Mouse (Mus musculus) heart, embryonic 13.5 days (tissue): ENCODE measurements around the gene Cd276. TPM values are rescaled to one million over a fixed set of nuclear protein-coding genes. Genes with fewer than 3 reads are reported as not detected.
"Not testable (repeated sequence)": the region's sequence is repeated elsewhere in the genome, so short reads cannot be mapped to it uniquely, and the experiment has no call there.

Experiments
- ATAC-seq: fragments of 200-750 bp; cut with Nextera tagmentation; 2 replicates; pipeline ENCODE4 v1.8.0; 2017; ENCODE audit warnings: moderate TSS enrichment; ENCODE audit not compliant: insufficient number of reproducible peaks, low FRiP score, low TSS enrichment; ENCODE audit errors: extremely low read depth
- H3K27ac ChIP-seq: fragments of 300-500 bp; sonication (generic); replicated peaks from 2 replicates; pipeline ENCODE4 v1.5.1; 2015; ENCODE audit warnings: moderate library complexity, mild to moderate bottlenecking, inconsistent platforms
- H3K27me3 ChIP-seq: fragments of 300-500 bp; sonication (generic); replicated peaks from 2 replicates; pipeline ENCODE4 v1.6.1; 2015; ENCODE audit warnings: mild to moderate bottlenecking, inconsistent platforms
- H3K36me3 ChIP-seq: fragments of 300-500 bp; sonication (generic); 2 replicates; pipeline ENCODE4 v1.6.1; 2015; ENCODE audit warnings: mild to moderate bottlenecking, inconsistent platforms
- H3K4me1 ChIP-seq: fragments of 300-500 bp; sonication (generic); 2 replicates; pipeline ENCODE4 v1.6.1; 2015; ENCODE audit warnings: inconsistent platforms
- H3K4me2 ChIP-seq: fragments of 300-500 bp; sonication (generic); 2 replicates; pipeline ENCODE4 v1.6.1; 2015; ENCODE audit warnings: inconsistent platforms, mild to moderate bottlenecking, moderate library complexity
- H3K4me3 ChIP-seq: fragments of 300-500 bp; sonication (generic); 2 replicates; pipeline ENCODE4 v1.5.1; 2015; ENCODE audit warnings: moderate library complexity, mild to moderate bottlenecking, inconsistent platforms
- H3K9ac ChIP-seq: fragments of 300-500 bp; sonication (generic); 2 replicates; pipeline ENCODE4 v1.6.1; 2015; ENCODE audit warnings: inconsistent platforms, mild to moderate bottlenecking, moderate library complexity
- H3K9me3 ChIP-seq: fragments of 300-500 bp; sonication (generic); 2 replicates; pipeline ENCODE4 v1.6.1; 2016; ENCODE audit warnings: inconsistent platforms
- WGBS: fragments of 180-500 bp; shearing (Covaris S2); methylation state at CpG from one replicate; pipeline ENCODE4 v1.1.7; 2015; ENCODE audit warnings: mixed read lengths; 5-methylcytosine and 5-hydroxymethylcytosine counted together
- polyA plus RNA-seq: library from polyadenylated mRNA; unstranded; fragments of >200 nt; fragmentation: Nextera tagmentation; extraction: Ambion mirVana; gene quantifications from 2 replicates; pipeline ENCODE4 v1.2.1, GENCODE M21; 2015

The Cd276 gene
- 32.1 and 34.1 TPM in 2 replicates for polyA plus RNA-seq

DNA sequence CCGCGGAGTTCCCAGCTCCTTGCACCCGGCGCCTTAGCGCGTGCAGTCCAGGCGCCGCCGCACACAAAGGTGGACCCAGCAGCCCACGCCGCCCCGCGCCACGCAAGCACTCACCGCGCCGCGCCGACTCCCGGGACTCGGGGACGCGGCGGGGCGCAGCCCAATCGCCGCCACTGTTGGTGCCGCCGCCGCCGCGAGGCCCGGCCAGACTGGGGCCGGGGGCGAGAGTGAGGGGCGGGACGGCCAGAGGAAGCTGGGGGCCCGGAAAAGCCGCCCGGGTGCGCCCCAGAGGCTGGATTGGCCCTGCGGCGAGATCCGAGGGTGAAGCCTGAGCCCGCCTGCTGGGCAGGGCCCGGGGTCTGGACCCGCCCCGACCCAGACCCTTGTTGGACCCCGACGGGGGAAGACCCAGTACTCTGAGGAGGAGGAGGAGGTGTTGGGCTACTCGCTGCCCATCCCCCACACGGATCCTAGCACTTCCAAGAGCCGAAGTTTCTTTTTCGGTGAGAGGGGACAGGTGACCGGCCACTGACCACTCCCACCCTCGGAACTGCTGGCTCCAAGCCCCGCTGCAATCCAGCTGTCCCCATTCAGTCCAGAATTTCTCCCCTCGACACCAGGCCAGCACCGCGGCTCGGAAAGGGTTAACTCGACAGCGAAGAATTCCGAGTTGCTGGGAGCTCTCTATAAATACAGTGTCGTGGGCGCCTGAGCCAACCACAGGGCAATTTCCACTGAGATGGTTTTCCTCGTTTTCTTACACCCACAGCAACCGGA is at the start of gene Cd276:
Gene Cd276 (minus strand): TSS at position 530 of the 777 bp plus-strand sequence.
- Histone ChIP-seq H3K27me3 (no peaks in the 10 kb centered on the region), H3K4me1 (peaks cover 48% of the 10 kb centered on the region), H3K27ac (peak within 1 kb of the TSS; percentile 96), H3K9ac (peak within 1 kb of the TSS; percentile 97), H3K36me3 (no peaks in the 10 kb centered on the region), H3K4me3 (peak within 1 kb of the TSS; percentile 85), H3K9me3 (no peaks in the 10 kb centered on the region), H3K4me2 (peak within 1 kb of the TSS; percentile 75)
- peak; percentile 59; the same call in 1 of the 2 replicates for ATAC-seq
- WGBS, result under 1% methylated on average over 66 of the region's 68 CpGs

DNA sequence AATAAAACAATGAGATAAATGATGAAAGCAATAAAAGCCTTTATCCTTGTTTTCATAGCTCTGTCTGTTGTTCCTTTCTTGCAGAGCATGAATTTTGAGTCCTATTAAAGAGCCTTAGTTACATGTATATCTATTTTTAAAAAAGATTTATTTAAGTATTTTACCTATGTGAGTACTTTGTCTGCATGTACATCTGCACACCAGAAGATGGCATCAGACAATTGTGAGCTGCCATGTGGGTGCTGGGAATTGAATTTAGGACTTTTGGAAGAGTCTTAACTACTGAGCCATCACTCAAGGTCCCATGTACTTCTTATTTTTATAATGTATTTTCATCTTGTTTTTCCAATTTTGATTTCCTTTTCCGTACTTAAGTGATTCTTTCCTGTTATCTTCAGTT is 40.1 kb upstream of the Cd276 start:
- Histone ChIP-seq H3K4me2 (no peak overlapping the region), H3K4me3 (no peak overlapping the region), H3K36me3 (no peaks in the 10 kb centered on the region), H3K4me1 (peaks cover 30% of the 10 kb centered on the region), H3K27ac (no peak overlapping the region), H3K9me3 (no peaks in the 10 kb centered on the region), H3K9ac (no peak overlapping the region), H3K27me3 (no peaks in the 10 kb centered on the region)
- WGBS, result 95% methylated on average over 1 of the region's 1 CpGs
- no peak for ATAC-seq

GRCm38 (mm10) chr9:58588657-58589056 is 33.4 kb upstream of the Cd276 start:
- peaks cover 44% of the 10 kb centered on the region for H3K4me1 ChIP-seq
- 54% methylated on average over 4 of the region's 4 CpGs for WGBS
- no peak for ATAC-seq

DNA sequence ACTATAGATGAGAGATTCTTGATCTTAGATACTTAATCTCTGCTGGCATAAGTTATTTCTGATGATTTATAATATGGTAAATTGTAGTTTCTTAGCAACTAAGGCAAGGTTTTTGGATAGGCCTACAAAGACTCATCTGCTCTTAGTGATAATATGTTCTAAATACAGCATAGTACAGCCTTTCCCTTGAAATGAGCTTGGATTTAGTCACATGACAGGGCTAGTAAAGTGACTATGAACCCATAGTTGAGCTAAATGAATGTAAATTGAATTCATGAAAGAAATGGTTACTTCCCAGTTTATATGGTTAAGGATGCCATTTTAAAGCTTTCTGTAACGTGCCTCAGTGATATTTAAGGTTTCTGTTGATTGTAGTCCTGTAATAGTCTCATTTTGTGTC is 29.1 kb upstream of the Cd276 start:
- Histone ChIP-seq H3K27ac (no peak overlapping the region), H3K9ac (no peak overlapping the region; the same call in 1 of the 2 replicates), H3K4me1 (peaks cover 39% of the 10 kb centered on the region), H3K9me3 (no peaks in the 10 kb centered on the region), H3K4me3 (0 out of 2 replicates have a peak overlapping the region, but pooled peaks have one; percentile 8), H3K4me2 (peak overlapping the region; percentile 92), H3K27me3 (no peaks in the 10 kb centered on the region), H3K36me3 (0 out of 2 replicates have a peak, but pooled peaks cover 4% of the 10 kb centered on the region)
- 80% methylated on average over 1 of the region's 1 CpGs for WGBS
- no peak for ATAC-seq

More at GRCm38 (mm10) chr9:58588657-58589056, 33.4 kb upstream of the Cd276 start:
- Histone ChIP-seq H3K36me3 (0 out of 2 replicates have a peak, but pooled peaks cover 4% of the 10 kb centered on the region), H3K27ac (0 out of 2 replicates have a peak overlapping the region, but pooled peaks have one; percentile 15), H3K9ac (no peak overlapping the region), H3K9me3 (no peaks in the 10 kb centered on the region), H3K4me2 (no peak overlapping the region), H3K27me3 (no peaks in the 10 kb centered on the region), H3K4me3 (no peak overlapping the region)

DNA sequence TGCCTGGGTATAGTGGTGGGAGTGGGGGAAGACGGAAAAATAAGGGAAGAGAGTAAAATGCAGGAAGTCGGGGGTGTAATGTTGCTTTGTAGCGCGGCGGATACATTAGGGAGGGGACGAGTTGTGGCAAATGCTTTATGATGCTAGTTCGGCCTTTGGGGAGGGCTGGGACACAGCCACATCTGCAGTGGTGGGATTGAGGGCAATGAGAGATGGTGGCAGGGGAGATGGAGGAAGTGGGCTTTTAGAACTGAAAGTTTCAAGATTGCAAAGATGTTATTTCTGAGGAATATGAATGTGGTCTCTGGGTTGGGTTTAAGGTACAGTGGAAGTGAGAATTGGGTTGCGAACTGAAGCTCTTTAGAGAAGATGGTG is 28.0 kb upstream of the Cd276 start:
- WGBS, result under 1% methylated on average over 8 of the region's 8 CpGs
- no peaks in the 10 kb centered on the region for H3K27me3 ChIP-seq
- H3K4me1 ChIP-seq, result peaks cover 30% of the 10 kb centered on the region
- H3K9me3 ChIP-seq, result no peaks in the 10 kb centered on the region
- ATAC-seq, result no peak
- H3K4me3 ChIP-seq, result peak overlapping the region; percentile 97
- peak overlapping the region; percentile 100 for H3K9ac ChIP-seq
- 0 out of 2 replicates have a peak, but pooled peaks cover 4% of the 10 kb centered on the region for H3K36me3 ChIP-seq
- H3K4me2 ChIP-seq, result peak overlapping the region; percentile 92
- H3K27ac ChIP-seq, result peak overlapping the region; percentile 99

DNA sequence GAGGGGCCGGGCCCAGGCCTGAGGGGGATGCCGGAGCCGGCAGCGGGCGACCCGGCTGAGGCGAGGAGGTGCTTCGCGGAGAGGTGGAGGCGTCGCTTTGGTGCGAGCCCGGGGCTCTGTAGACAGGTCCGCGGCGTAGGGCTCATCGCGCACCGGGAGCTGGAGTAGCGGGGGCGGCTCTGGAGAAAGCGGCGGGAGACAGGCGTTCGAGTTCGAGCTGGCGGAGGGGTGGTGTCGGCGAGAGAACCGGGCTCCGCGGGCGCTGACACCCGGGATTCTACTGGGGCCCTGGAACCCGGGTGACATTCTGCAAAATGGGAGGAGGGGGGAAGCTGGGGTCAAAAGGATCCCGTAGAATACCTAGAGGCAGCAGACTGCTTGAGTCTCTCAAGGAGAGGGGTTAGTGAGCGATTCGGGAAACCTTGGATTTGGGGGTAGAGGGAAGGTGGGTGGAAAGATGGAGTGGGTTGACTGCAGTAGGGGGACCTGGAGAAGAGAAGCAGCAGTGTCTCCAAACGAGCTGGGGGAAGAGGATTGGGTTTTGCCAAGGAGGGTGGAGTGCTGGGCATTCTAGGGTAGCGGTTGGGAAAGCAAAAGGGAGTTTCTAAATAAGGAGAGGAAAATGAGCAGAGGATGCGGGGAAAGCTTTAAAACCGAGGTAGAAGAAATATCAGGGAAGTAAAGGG is 27.5 kb upstream of the Cd276 start:
- Histone ChIP-seq H3K4me3 (peak overlapping the region; percentile 97), H3K9ac (peak overlapping the region; percentile 100), H3K36me3 (0 out of 2 replicates have a peak, but pooled peaks cover 2% of the 10 kb centered on the region), H3K4me1 (peaks cover 30% of the 10 kb centered on the region), H3K27ac (peak overlapping the region; percentile 99), H3K4me2 (peak overlapping the region; percentile 92), H3K27me3 (no peaks in the 10 kb centered on the region), H3K9me3 (no peaks in the 10 kb centered on the region)
- under 1% methylated on average over 42 of the region's 42 CpGs for WGBS
- ATAC-seq, result peak; percentile 49

DNA sequence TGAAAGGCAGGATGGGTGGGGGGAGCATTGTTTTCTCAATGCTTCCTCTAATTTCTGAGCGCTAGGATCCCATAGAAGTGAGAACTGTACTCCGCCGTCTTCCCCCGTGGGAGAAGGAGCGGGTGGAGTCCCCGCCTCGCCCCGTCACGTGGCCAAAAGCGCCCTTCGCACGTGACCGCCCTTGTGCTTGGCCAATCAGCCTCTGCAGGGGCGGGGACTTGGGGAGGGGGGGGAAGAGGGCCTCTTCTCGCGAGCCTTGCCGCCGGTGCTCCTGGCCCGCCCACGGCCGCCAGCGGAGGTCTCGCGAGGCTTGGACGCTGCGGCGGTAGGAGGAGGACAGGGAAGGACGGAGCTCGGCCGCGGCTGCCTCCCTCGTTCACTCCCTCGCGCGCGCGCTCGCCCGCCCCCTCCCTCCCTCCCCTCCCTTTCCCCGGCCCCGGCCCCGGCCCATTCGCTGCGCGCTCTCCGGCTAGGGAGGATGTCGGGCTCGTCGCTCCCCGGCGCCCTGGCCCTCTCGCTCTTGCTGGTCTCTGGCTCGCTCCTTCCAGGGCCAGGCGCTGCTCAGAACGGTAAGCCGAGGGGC is 26.8 kb upstream of the Cd276 start, which contains the start of gene Nptn:
Gene Nptn (plus strand): TSS at position 283 of the 583 bp plus-strand sequence.
- no peaks in the 10 kb centered on the region for H3K9me3 ChIP-seq
- peak within 1 kb of the TSS; percentile 99 for H3K27ac ChIP-seq
- H3K4me1 ChIP-seq, result peaks cover 30% of the 10 kb centered on the region
- H3K4me3 ChIP-seq, result peak within 1 kb of the TSS; percentile 97
- H3K36me3 ChIP-seq, result no peaks in the 10 kb centered on the region
- peak; percentile 96 for ATAC-seq
- no peaks in the 10 kb centered on the region for H3K27me3 ChIP-seq
- peak within 1 kb of the TSS; percentile 100 for H3K9ac ChIP-seq
- 3% methylated on average over 38 of the region's 56 CpGs for WGBS
- H3K4me2 ChIP-seq, result peak within 1 kb of the TSS; percentile 92

DNA sequence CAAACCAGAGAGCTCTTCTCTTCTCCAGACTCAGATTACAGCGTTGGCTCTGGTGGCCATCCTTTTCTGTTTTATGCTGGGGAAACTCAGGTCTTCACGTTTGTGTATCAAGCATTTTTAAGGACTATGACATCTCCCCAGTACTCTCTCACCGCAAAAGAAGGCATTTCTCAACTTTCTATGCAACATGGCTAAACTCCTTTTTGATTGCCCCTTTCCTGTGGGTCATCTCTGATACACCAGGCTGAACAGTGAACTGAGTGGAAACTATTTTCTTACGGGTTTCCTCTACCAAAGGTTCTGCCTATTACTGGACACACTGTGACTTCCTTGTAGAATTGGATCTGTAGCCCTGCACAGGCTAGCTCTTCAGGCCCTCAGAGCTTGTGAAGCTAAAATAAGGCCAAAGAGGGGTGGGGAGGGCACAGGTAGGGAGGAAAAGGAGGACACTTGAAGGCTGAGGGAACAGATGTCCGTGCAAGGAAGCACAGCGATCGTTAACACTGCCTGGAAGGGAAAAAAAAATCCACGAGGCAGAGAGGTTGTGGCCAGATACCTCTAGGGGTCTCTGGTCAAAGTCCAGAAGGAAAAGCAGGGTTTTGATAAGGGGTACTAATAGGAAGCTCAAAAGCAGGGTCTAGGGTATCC is 26.2 kb upstream of the Cd276 start:
- ATAC-seq, result no peak
- Histone ChIP-seq H3K9me3 (no peaks in the 10 kb centered on the region), H3K4me1 (peaks cover 30% of the 10 kb centered on the region), H3K36me3 (no peaks in the 10 kb centered on the region), H3K27me3 (no peaks in the 10 kb centered on the region), H3K9ac (peak overlapping the region; percentile 86), H3K27ac (peak overlapping the region; percentile 94), H3K4me2 (peak overlapping the region; percentile 78), H3K4me3 (peak overlapping the region; percentile 97)
- 26% methylated on average over 8 of the region's 8 CpGs for WGBS

- not testable (repeated sequence) for H3K27me3 ChIP-seq, ATAC-seq, H3K4me3 ChIP-seq, H3K9me3 ChIP-seq, H3K36me3 ChIP-seq
- Histone ChIP-seq H3K4me1 (peaks cover 27% of the 10 kb centered on the region), H3K9ac (peak overlapping the region; percentile 86; the same call in 1 of the 2 replicates), H3K27ac (peak overlapping the region; percentile 94), H3K4me2 (peak overlapping the region; percentile 78; the same call in 1 of the 2 replicates)
- WGBS, result 68% methylated on average over 10 of the region's 10 CpGs
Measured at GRCm38 (mm10) chr9:58580453-58581195, 25.4 kb upstream of the Cd276 start.

- peaks cover 14% of the 10 kb centered on the region for H3K4me1 ChIP-seq
- no peaks in the 10 kb centered on the region for H3K36me3 ChIP-seq
- no peak overlapping the region for H3K4me2 ChIP-seq
- no peaks in the 10 kb centered on the region for H3K9me3 ChIP-seq
- H3K27me3 ChIP-seq, result no peaks in the 10 kb centered on the region
- H3K9ac ChIP-seq, result no peak overlapping the region
- H3K27ac ChIP-seq, result no peak overlapping the region
- WGBS, result 20% methylated on average over 3 of the region's 3 CpGs
- no peak overlapping the region for H3K4me3 ChIP-seq
- no peak for ATAC-seq
Measured at GRCm38 (mm10) chr9:58578669-58579068, 23.4 kb upstream of the Cd276 start.
